Mouse (Mus musculus): ENCODE results near the gene Tpra1. TPM values are rescaled to one million over a fixed set of nuclear protein-coding genes. Genes with fewer than 3 reads are reported as not detected.

Gene Tpra1
- polyA plus RNA-seq, 1 experiment from 2014 or later = 75.6 TPM

- Histone ChIP-seq H3K27ac (replicated peaks) (no peak overlapping the region), H3K27me3 (no peaks in the 10 kb centered on the region), H3K4me3 (no peak overlapping the region), H3K4me2 (no peak overlapping the region), H3K9ac (no peak overlapping the region), H3K9me3 (no peaks in the 10 kb centered on the region), H3K36me3 (peaks cover 34% of the 10 kb centered on the region), H3K4me1 (replicated peaks) (no peaks in the 10 kb centered on the region)
- no peak for ATAC-seq (ENCODE audit: low read depth)
Observed at GRCm38 (mm10) chr6:88913440-88913839, 11.4 kb downstream of the Tpra1 start.

- Histone ChIP-seq H3K9me3 (no peaks in the 10 kb centered on the region), H3K27ac (replicated peaks) (no peak overlapping the region), H3K27me3 (no peaks in the 10 kb centered on the region), H3K9ac (no peak overlapping the region), H3K4me1 (replicated peaks) (no peaks in the 10 kb centered on the region), H3K4me3 (no peak overlapping the region), H3K4me2 (no peak overlapping the region), H3K36me3 (peaks cover 28% of the 10 kb centered on the region)
- 69% methylated on average over 5 of the region's 5 CpGs for WGBS
- no peak for ATAC-seq (ENCODE audit: low read depth)
Observed at GRCm38 (mm10) chr6:88914799-88915198, 12.7 kb downstream of the Tpra1 start.

GRCm38 (mm10) chr6:88915510-88915909 lies 13.5 kb downstream of the Tpra1 start:
- Histone ChIP-seq H3K4me2 (no peak overlapping the region), H3K27me3 (no peaks in the 10 kb centered on the region), H3K36me3 (peaks cover 20% of the 10 kb centered on the region), H3K9ac (no peak overlapping the region), H3K27ac (replicated peaks) (no peak overlapping the region), H3K9me3 (no peaks in the 10 kb centered on the region), H3K4me3 (no peak overlapping the region), H3K4me1 (replicated peaks) (no peaks in the 10 kb centered on the region)
- 83% methylated on average over 4 of the region's 4 CpGs for whole genome bisulfite sequencing
- no peak for ATAC-seq (ENCODE audit: low read depth)

GRCm38 (mm10) chr6:88916153-88916552 lies 14.1 kb downstream of the Tpra1 start:
- H3K4me3 ChIP-seq = no peak overlapping the region
- WGBS = 73% methylated on average over 1 of the region's 1 CpGs
- no peak overlapping the region for H3K27ac ChIP-seq (replicated peaks)
- H3K4me1 ChIP-seq (replicated peaks) = no peaks in the 10 kb centered on the region
- H3K9ac ChIP-seq = no peak overlapping the region
- H3K4me2 ChIP-seq = no peak overlapping the region
- H3K36me3 ChIP-seq = peaks cover 14% of the 10 kb centered on the region; the same call in 1 of the 2 replicates
- no peaks in the 10 kb centered on the region for H3K9me3 ChIP-seq
- ATAC-seq (ENCODE audit: low read depth) = no peak
- H3K27me3 ChIP-seq = no peaks in the 10 kb centered on the region

- Histone ChIP-seq H3K27me3 (no peaks in the 10 kb centered on the region), H3K36me3 (no peaks in the 10 kb centered on the region), H3K9ac (no peak overlapping the region), H3K9me3 (no peaks in the 10 kb centered on the region), H3K4me3 (no peak overlapping the region), H3K4me1 (replicated peaks) (peaks cover 4% of the 10 kb centered on the region; the same call in 1 of the 2 replicates), H3K27ac (replicated peaks) (no peak overlapping the region), H3K4me2 (no peak overlapping the region)
- no peak for ATAC-seq (ENCODE audit: low read depth)
- 91% methylated on average over 8 of the region's 8 CpGs for WGBS
Observed at GRCm38 (mm10) chr6:88918802-88919201, 16.8 kb downstream of the Tpra1 start.

- H3K4me1 ChIP-seq (replicated peaks) = peaks cover 62% of the 10 kb centered on the region
- H3K9ac ChIP-seq = no peak overlapping the region
- H3K4me3 ChIP-seq = no peak overlapping the region
- H3K27me3 ChIP-seq = no peaks in the 10 kb centered on the region
- no peak for ATAC-seq (ENCODE audit: low read depth)
- H3K9me3 ChIP-seq = no peaks in the 10 kb centered on the region
- WGBS = 4% methylated on average over 5 of the region's 5 CpGs
- no peaks in the 10 kb centered on the region for H3K36me3 ChIP-seq
- H3K27ac ChIP-seq (replicated peaks) = peak overlapping the region; percentile 92
- H3K4me2 ChIP-seq = no peak overlapping the region
Observed at GRCm38 (mm10) chr6:88924502-88925275, 22.6 kb downstream of the Tpra1 start.

- 14% methylated on average over 4 of the region's 4 CpGs for WGBS
- H3K27ac ChIP-seq (replicated peaks) = peak overlapping the region; percentile 92
- no peaks in the 10 kb centered on the region for H3K9me3 ChIP-seq
- H3K4me1 ChIP-seq (replicated peaks) = peaks cover 73% of the 10 kb centered on the region
- H3K27me3 ChIP-seq = no peaks in the 10 kb centered on the region
- no peak overlapping the region for H3K4me3 ChIP-seq
- H3K9ac ChIP-seq = peak overlapping the region; percentile 58
- no peak overlapping the region for H3K4me2 ChIP-seq
- no peaks in the 10 kb centered on the region for H3K36me3 ChIP-seq
- peak; percentile 70 for ATAC-seq (ENCODE audit: low read depth)
Observed at GRCm38 (mm10) chr6:88925640-88926205, 23.7 kb downstream of the Tpra1 start.

GRCm38 (mm10) chr6:88926870-88927269 lies 24.8 kb downstream of the Tpra1 start:
- Histone ChIP-seq H3K9ac (no peak overlapping the region; the same call in 1 of the 2 replicates), H3K4me3 (no peak overlapping the region), H3K4me1 (replicated peaks) (peaks cover 79% of the 10 kb centered on the region), H3K9me3 (no peaks in the 10 kb centered on the region), H3K27ac (replicated peaks) (peak overlapping the region; percentile 92), H3K4me2 (no peak overlapping the region), H3K36me3 (no peaks in the 10 kb centered on the region), H3K27me3 (no peaks in the 10 kb centered on the region)
- WGBS = 26% methylated on average over 3 of the region's 3 CpGs
- no peak for ATAC-seq (ENCODE audit: low read depth)

- no peak overlapping the region for H3K4me3 ChIP-seq
- H3K9ac ChIP-seq = 0 out of 2 replicates have a peak overlapping the region, but pooled peaks have one; percentile 2
- no peaks in the 10 kb centered on the region for H3K9me3 ChIP-seq
- peak overlapping the region; percentile 92; the same call in 1 of the 2 replicates for H3K27ac ChIP-seq (replicated peaks)
- H3K36me3 ChIP-seq = no peaks in the 10 kb centered on the region
- 6% methylated on average over 2 of the region's 2 CpGs for WGBS
- no peak overlapping the region for H3K4me2 ChIP-seq
- peaks cover 82% of the 10 kb centered on the region for H3K4me1 ChIP-seq (replicated peaks)
- 0 out of 2 replicates have a peak, but pooled peaks have one; percentile 19 for ATAC-seq (ENCODE audit: low read depth)
- H3K27me3 ChIP-seq = no peaks in the 10 kb centered on the region; the same call in 1 of the 2 replicates
Observed at GRCm38 (mm10) chr6:88927595-88927994, 25.5 kb downstream of the Tpra1 start.

- H3K4me2 ChIP-seq = no peak overlapping the region
- H3K4me3 ChIP-seq = no peak overlapping the region
- ATAC-seq (ENCODE audit: low read depth) = no peak
- H3K4me1 ChIP-seq (replicated peaks) = peaks cover 82% of the 10 kb centered on the region
- H3K36me3 ChIP-seq = no peaks in the 10 kb centered on the region
- no peaks in the 10 kb centered on the region; the same call in 1 of the 2 replicates for H3K27me3 ChIP-seq
- H3K9me3 ChIP-seq = no peaks in the 10 kb centered on the region
- peak overlapping the region; percentile 14 for H3K27ac ChIP-seq (replicated peaks)
- 0 out of 2 replicates have a peak overlapping the region, but pooled peaks have one; percentile 2 for H3K9ac ChIP-seq
- WGBS = 90% methylated on average over 1 of the region's 1 CpGs
Observed at GRCm38 (mm10) chr6:88928026-88928425, 26.0 kb downstream of the Tpra1 start.

GRCm38 (mm10) chr6:88928576-88928975 lies 26.5 kb downstream of the Tpra1 start:
- Histone ChIP-seq H3K4me3 (no peak overlapping the region), H3K9ac (no peak overlapping the region), H3K36me3 (no peaks in the 10 kb centered on the region), H3K9me3 (no peaks in the 10 kb centered on the region), H3K27ac (replicated peaks) (peak overlapping the region; percentile 73), H3K4me2 (no peak overlapping the region), H3K27me3 (peaks cover 3% of the 10 kb centered on the region), H3K4me1 (replicated peaks) (peaks cover 80% of the 10 kb centered on the region)
- ATAC-seq (ENCODE audit: low read depth) = no peak
- 50% methylated on average over 5 of the region's 5 CpGs for WGBS

GRCm38 (mm10) chr6:88929451-88929850 lies 27.4 kb downstream of the Tpra1 start:
- H3K4me1 ChIP-seq (replicated peaks) = peaks cover 80% of the 10 kb centered on the region
- peak; percentile 14; the same call in 1 of the 2 replicates for ATAC-seq (ENCODE audit: low read depth)
- 0 out of 2 replicates have a peak overlapping the region, but pooled peaks have one; percentile 14 for H3K9ac ChIP-seq
- H3K9me3 ChIP-seq = no peaks in the 10 kb centered on the region
- no peak overlapping the region for H3K4me2 ChIP-seq
- H3K4me3 ChIP-seq = no peak overlapping the region
- H3K27me3 ChIP-seq = peaks cover 4% of the 10 kb centered on the region
- H3K27ac ChIP-seq (replicated peaks) = peak overlapping the region; percentile 73
- H3K36me3 ChIP-seq = no peaks in the 10 kb centered on the region
- WGBS = 20% methylated on average over 6 of the region's 6 CpGs
